Mouse (Mus musculus) E14TG2a.4 (cell line): ENCODE results near the gene Large2.

ENCODE experiments used
- CTCF ChIP-seq: conservative IDR thresholded peaks from 2 replicates; pipeline ENCODE4 v1.5.1; 2014; ENCODE audit warnings: low read length
- NANOG ChIP-seq: IDR thresholded peaks from 2 replicates; pipeline ENCODE4 v1.6.1; 2014; ENCODE audit warnings: borderline replicate concordance, low read length, mixed read lengths
- POU5F1 ChIP-seq: IDR thresholded peaks from 2 replicates; pipeline ENCODE4 v1.6.1; 2014; ENCODE audit warnings: low read length, borderline replicate concordance

DNA sequence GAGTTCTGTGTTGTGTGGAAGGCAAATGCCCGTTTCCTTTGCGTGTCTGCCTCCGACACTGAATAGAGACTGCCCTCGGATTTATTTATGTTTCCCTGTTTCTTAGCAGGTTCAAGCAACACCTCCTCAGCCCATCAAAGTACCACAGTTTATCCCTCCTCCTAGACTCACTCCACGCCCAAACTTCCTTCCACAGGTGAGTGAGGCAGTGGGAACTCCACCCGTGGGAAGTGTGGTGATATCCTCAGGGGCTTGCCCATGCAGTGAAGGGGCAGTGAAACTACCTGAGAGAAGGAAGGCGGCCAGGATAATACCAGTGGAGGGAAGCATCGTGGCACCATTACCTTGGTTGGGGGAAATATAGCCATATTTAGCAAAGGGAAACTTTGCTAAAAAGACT, 46.5 kb downstream of the Large2 start:
- no peak for TF ChIP-seq CTCF
- no peak for TF ChIP-seq NANOG
- no peak for TF ChIP-seq POU5F1
